Mouse (Mus musculus) intestine, postnatal 0 days (tissue): ENCODE data around the gene Mtrex. TPM values are rescaled to one million over a fixed set of nuclear protein-coding genes. Genes with fewer than 3 reads are reported as not detected.

Source experiments
- ATAC-seq: fragments of 200-750 bp; cut with Nextera tagmentation; 2 replicates; pipeline ENCODE4 v1.8.0; 2017; ENCODE audit warnings: mild to moderate bottlenecking, moderate TSS enrichment, moderate library complexity
- H3K27ac ChIP-seq: fragments of 300-500 bp; sonication (generic); 2 replicates; pipeline ENCODE4 v1.5.1; 2014; ENCODE audit warnings: mild to moderate bottlenecking, low read depth, low read length, moderate library complexity
- H3K27me3 ChIP-seq: fragments of 300-500 bp; sonication (generic); replicated peaks from 2 replicates; pipeline ENCODE4 v1.6.1; 2014; ENCODE audit warnings: low read length, mixed read lengths; ENCODE audit not compliant: control insufficient read depth, insufficient read depth
- H3K36me3 ChIP-seq: fragments of 300-500 bp; sonication (generic); 2 replicates; pipeline ENCODE4 v1.6.1; 2014; ENCODE audit warnings: mild to moderate bottlenecking, moderate library complexity; ENCODE audit not compliant: control insufficient read depth, insufficient read depth
- H3K4me1 ChIP-seq: fragments of 300-500 bp; sonication (generic); replicated peaks from 2 replicates; pipeline ENCODE4 v1.6.1; 2014; ENCODE audit warnings: antibody characterized with exemption, low read length, mixed read lengths; ENCODE audit not compliant: control insufficient read depth, insufficient read depth
- H3K4me2 ChIP-seq: fragments of 300-500 bp; sonication (generic); replicated peaks from 2 replicates; pipeline ENCODE4 v1.6.1; 2014; ENCODE audit warnings: low read depth, mild to moderate bottlenecking, moderate library complexity
- H3K4me3 ChIP-seq: fragments of 300-500 bp; sonication (generic); 2 replicates; pipeline ENCODE4 v1.5.1; 2014; ENCODE audit warnings: low read depth, low read length
- H3K9ac ChIP-seq: fragments of 300-500 bp; sonication (generic); 2 replicates; pipeline ENCODE4 v1.6.1; 2014; ENCODE audit warnings: mild to moderate bottlenecking, low read depth, low read length
- H3K9me3 ChIP-seq: fragments of 300-500 bp; sonication (generic); 2 replicates; pipeline ENCODE4 v1.6.1; 2016; ENCODE audit warnings: mixed run types; ENCODE audit not compliant: control insufficient read depth
- CTCF ChIP-seq: sonication (generic); IDR thresholded peaks from 2 replicates; pipeline ENCODE4 v1.5.1; 2016; ENCODE audit warnings: low read depth, mild to moderate bottlenecking, control low read depth, antibody characterized with exemption, moderate library complexity
- WGBS: fragments of 180-500 bp; shearing (Covaris S2); extraction: QIAGEN DNeasy Blood & Tissue Kit; methylation state at CpG from one replicate; pipeline ENCODE4 v1.1.7; 2014; 5-methylcytosine and 5-hydroxymethylcytosine counted together
- polyA plus RNA-seq: library from polyadenylated mRNA; unstranded; fragments of >200 nt; fragmentation: Nextera tagmentation; extraction: Ambion mirVana; gene quantifications from 2 replicates; pipeline ENCODE4 v1.2.1, GENCODE M21; 2015

Gene Mtrex
- 17.2 and 17.9 TPM in 2 replicates for polyA plus RNA-seq

- TF ChIP-seq CTCF: peak; percentile 11; the same call in 1 of the 2 replicates
- H3K9ac ChIP-seq: peak within 1 kb of the TSS; percentile 83
Measured at GRCm38 (mm10) chr13:112927287-112928001, at the start of gene Mtrex, which contains the start of gene Dhx29. Gene Mtrex, minus strand, starts transcription at chr13:112927398. Gene Dhx29, plus strand, starts transcription at chr13:112927454.

GRCm38 (mm10) chr13:112976720-112977119, 49.5 kb upstream of the Mtrex start:
- TF ChIP-seq CTCF: no peak
- no peak for ATAC-seq
- Histone ChIP-seq H3K4me3 (no peak overlapping the region), H3K4me1 (no peaks in the 10 kb centered on the region), H3K27ac (no peak overlapping the region), H3K9ac (no peak overlapping the region), H3K9me3 (no peaks in the 10 kb centered on the region), H3K36me3 (no peaks in the 10 kb centered on the region), H3K4me2 (no peak overlapping the region), H3K27me3 (peaks cover 30% of the 10 kb centered on the region; the same call in 1 of the 2 replicates)
- 39% methylated on average over 10 of the region's 10 CpGs for WGBS

More at GRCm38 (mm10) chr13:112927287-112928001, at the start of gene Mtrex, which contains the start of gene Dhx29:
- ATAC-seq: peak; percentile 98
- H3K27ac ChIP-seq: peak within 1 kb of the TSS; percentile 79
- no peaks in the 10 kb centered on the region for H3K36me3 ChIP-seq
- WGBS: under 1% methylated on average over 57 of the region's 57 CpGs
- no peaks in the 10 kb centered on the region for H3K4me1 ChIP-seq
- no peaks in the 10 kb centered on the region for H3K9me3 ChIP-seq
- no peaks in the 10 kb centered on the region for H3K27me3 ChIP-seq
- peak within 1 kb of the TSS; percentile 71 for H3K4me3 ChIP-seq
- peak within 1 kb of the TSS; percentile 97 for H3K4me2 ChIP-seq

- TF ChIP-seq CTCF: no peak
- no peak for ATAC-seq
- H3K9ac ChIP-seq: no peak overlapping the region
- H3K4me2 ChIP-seq: no peak overlapping the region
- H3K4me3 ChIP-seq: no peak overlapping the region
- H3K9me3 ChIP-seq: no peaks in the 10 kb centered on the region
- no peaks in the 10 kb centered on the region for H3K4me1 ChIP-seq
- 94% methylated on average over 5 of the region's 5 CpGs for WGBS
- H3K27me3 ChIP-seq: no peaks in the 10 kb centered on the region
- peaks cover 24% of the 10 kb centered on the region for H3K36me3 ChIP-seq
- H3K27ac ChIP-seq: no peak overlapping the region
Measured at GRCm38 (mm10) chr13:112967267-112967666, 40.1 kb upstream of the Mtrex start.

DNA sequence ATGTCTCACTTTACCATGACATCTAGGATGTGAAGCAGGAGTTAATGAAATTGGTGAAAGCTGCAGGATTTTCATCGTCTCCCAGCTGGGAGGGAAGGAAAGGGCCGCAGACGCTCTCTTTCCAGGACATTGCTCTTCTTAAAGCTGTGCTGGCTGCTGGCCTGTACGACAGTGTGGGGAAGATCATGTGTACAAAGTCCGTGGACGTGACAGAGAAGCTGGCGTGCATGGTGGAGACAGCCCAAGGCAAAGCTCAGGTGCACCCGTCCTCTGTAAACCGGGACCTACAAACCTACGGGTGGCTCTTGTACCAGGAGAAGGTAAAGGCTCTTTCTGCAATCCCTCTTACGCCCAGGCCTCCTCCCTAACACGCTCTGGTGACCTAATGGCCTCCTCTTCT, 37.2 kb upstream of the Mtrex start:
- no peaks in the 10 kb centered on the region for H3K9me3 ChIP-seq
- H3K27me3 ChIP-seq: no peaks in the 10 kb centered on the region
- H3K4me3 ChIP-seq: no peak overlapping the region
- H3K4me1 ChIP-seq: no peaks in the 10 kb centered on the region
- H3K36me3 ChIP-seq: peaks cover 24% of the 10 kb centered on the region
- 89% methylated on average over 12 of the region's 12 CpGs for WGBS
- H3K4me2 ChIP-seq: no peak overlapping the region
- ATAC-seq: no peak
- TF ChIP-seq CTCF: no peak
- H3K9ac ChIP-seq: no peak overlapping the region
- no peak overlapping the region for H3K27ac ChIP-seq

- Histone ChIP-seq H3K27me3 (no peaks in the 10 kb centered on the region), H3K36me3 (peaks cover 24% of the 10 kb centered on the region), H3K4me3 (no peak overlapping the region), H3K4me1 (no peaks in the 10 kb centered on the region), H3K9ac (no peak overlapping the region), H3K27ac (no peak overlapping the region), H3K4me2 (no peak overlapping the region), H3K9me3 (no peaks in the 10 kb centered on the region)
- 60% methylated on average over 5 of the region's 5 CpGs for WGBS
- TF ChIP-seq CTCF: no peak
- no peak for ATAC-seq
Measured at GRCm38 (mm10) chr13:112963081-112963480, 35.9 kb upstream of the Mtrex start.

DNA sequence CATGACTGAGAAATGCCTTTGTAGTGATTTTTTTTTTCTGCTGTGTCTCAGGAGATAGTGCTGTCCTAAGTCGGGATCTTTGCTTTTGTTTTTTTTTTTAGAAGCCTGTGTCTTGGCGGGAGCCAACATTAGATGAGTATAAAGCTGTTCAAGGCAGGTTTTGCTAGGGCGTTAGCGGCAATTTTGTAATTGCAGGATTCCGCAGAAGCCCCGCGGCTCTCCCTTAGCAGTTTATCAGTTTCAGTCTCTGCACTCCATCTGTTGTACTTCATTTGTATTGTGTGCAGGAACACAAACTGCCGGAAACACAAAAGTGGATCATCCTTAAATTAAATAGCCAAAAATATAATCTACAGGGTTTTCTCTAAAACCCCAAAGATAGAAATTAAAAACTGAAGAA, 26.9 kb upstream of the Mtrex start:
- Histone ChIP-seq H3K27ac (no peak overlapping the region), H3K27me3 (no peaks in the 10 kb centered on the region), H3K4me1 (no peaks in the 10 kb centered on the region), H3K9me3 (no peaks in the 10 kb centered on the region), H3K4me3 (no peak overlapping the region), H3K4me2 (no peak overlapping the region), H3K36me3 (peaks cover 43% of the 10 kb centered on the region), H3K9ac (no peak overlapping the region)
- WGBS: 91% methylated on average over 8 of the region's 8 CpGs
- no peak for ATAC-seq
- no peak for TF ChIP-seq CTCF
